Mouse (Mus musculus) testis, adult 2 months (tissue): ENCODE results near the gene Rcn1. TPM values are rescaled to one million over a fixed set of nuclear protein-coding genes. Genes with fewer than 3 reads are reported as not detected.

Source experiments
- H3K27ac ChIP-seq: fragments of 200-500 bp; 2 replicates; pipeline ENCODE4 v1.5.1; 2012; ENCODE audit warnings: low read depth, low read length; ENCODE audit not compliant: control insufficient read depth, insufficient read depth
- H3K27me3 ChIP-seq: fragments of 200-500 bp; 2 replicates; pipeline ENCODE4 v1.6.1; 2012; ENCODE audit warnings: mild to moderate bottlenecking, low read length, moderate library complexity; ENCODE audit not compliant: control insufficient read depth, insufficient read depth
- H3K36me3 ChIP-seq: fragments of 200-500 bp; 2 replicates; pipeline ENCODE4 v1.6.1; 2012; ENCODE audit warnings: mild to moderate bottlenecking, low read length; ENCODE audit not compliant: control insufficient read depth, insufficient read depth
- H3K4me1 ChIP-seq: fragments of 200-500 bp; 2 replicates; pipeline ENCODE4 v1.6.1; 2012; ENCODE audit warnings: low read length; ENCODE audit not compliant: control insufficient read depth, insufficient read depth
- H3K4me3 ChIP-seq: fragments of 200-500 bp; 2 replicates; pipeline ENCODE4 v1.5.1; 2012; ENCODE audit warnings: low read depth, mild to moderate bottlenecking, low read length, moderate library complexity, mixed read lengths; ENCODE audit not compliant: control insufficient read depth
- CTCF ChIP-seq: fragments of 200-500 bp; IDR thresholded peaks from 2 replicates; pipeline ENCODE4 v1.5.1; 2012; ENCODE audit warnings: low read depth, mild to moderate bottlenecking, inconsistent platforms, low read length, moderate library complexity; ENCODE audit not compliant: control insufficient read depth, insufficient read depth, insufficient replicate concordance
- POLR2A ChIP-seq: fragments of 200-500 bp; IDR thresholded peaks from 2 replicates; pipeline ENCODE4 v1.6.1; 2012; ENCODE audit warnings: low read depth, mild to moderate bottlenecking, inconsistent platforms, low read length, moderate library complexity; ENCODE audit not compliant: control insufficient read depth
- polyA plus RNA-seq: library from polyadenylated mRNA; depleted of rRNA; stranded (reverse); fragments of >200 nt; gene quantifications from 2 replicates; pipeline ENCODE4 v1.2.3, GENCODE M21; 2012

Gene Rcn1
- polyA plus RNA-seq, 1 experiment = 2.0 TPM

GRCm38 (mm10) chr2:105392514-105392913 lies 6.6 kb downstream of the Rcn1 start:
- TF ChIP-seq POLR2A (no peak), CTCF (no peak)
- H3K4me3 ChIP-seq = no peak overlapping the region
- no peaks in the 10 kb centered on the region for H3K4me1 ChIP-seq
- H3K27me3 ChIP-seq = no peaks in the 10 kb centered on the region
- no peak overlapping the region for H3K27ac ChIP-seq
- H3K36me3 ChIP-seq = no peaks in the 10 kb centered on the region

GRCm38 (mm10) chr2:105391414-105391784 lies 7.7 kb downstream of the Rcn1 start:
- no peak overlapping the region for H3K27ac ChIP-seq
- H3K4me3 ChIP-seq = no peak overlapping the region
- no peaks in the 10 kb centered on the region for H3K36me3 ChIP-seq
- no peak for TF ChIP-seq POLR2A
- no peak for TF ChIP-seq CTCF
- no peaks in the 10 kb centered on the region for H3K4me1 ChIP-seq
- H3K27me3 ChIP-seq = no peaks in the 10 kb centered on the region

DNA sequence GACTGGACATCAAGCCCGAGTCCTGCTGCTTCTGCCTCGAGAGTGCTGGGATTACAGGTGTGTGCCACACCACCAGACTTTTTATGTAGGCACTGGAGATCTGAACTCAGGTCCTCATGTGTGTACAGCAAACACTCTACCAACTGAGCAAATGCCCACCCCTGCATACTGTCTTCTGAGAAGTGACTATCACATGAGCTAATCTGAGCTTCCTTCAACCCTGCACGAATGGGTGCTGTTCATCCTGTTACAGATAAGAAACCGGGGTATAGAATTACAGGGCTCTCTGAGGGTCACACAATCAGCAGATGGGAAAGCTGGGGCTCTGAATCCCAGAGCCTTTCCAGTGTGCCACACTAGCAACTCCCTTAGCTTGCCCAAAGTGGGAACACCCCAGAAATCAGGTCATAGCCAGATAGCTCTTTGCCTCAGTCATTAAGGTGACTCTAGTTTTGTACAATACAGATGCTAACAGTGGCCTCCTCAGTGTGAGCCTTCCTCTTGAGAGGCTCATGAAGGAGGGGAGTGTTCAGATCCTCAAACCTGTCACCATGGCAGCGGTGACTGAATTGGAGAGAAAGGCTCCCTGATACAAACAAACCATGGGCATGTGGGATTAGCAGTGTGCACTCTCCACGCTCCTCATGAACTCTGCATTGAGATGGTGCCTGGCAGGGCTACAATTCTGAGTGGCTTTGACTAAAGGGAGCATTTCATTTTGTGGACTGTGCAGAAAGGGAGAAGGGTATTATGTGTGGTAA lies 8.3 kb downstream of the Rcn1 start:
- H3K27ac ChIP-seq = no peak overlapping the region
- no peaks in the 10 kb centered on the region for H3K4me1 ChIP-seq
- H3K4me3 ChIP-seq = no peak overlapping the region
- TF ChIP-seq CTCF = no peak
- TF ChIP-seq POLR2A = no peak
- no peaks in the 10 kb centered on the region for H3K27me3 ChIP-seq
- no peaks in the 10 kb centered on the region for H3K36me3 ChIP-seq

- no peaks in the 10 kb centered on the region for H3K36me3 ChIP-seq
- TF ChIP-seq CTCF = no peak
- no peak for TF ChIP-seq POLR2A
- H3K4me3 ChIP-seq = no peak overlapping the region
- no peaks in the 10 kb centered on the region for H3K4me1 ChIP-seq
- no peak overlapping the region for H3K27ac ChIP-seq
- H3K27me3 ChIP-seq = no peaks in the 10 kb centered on the region
Observed at GRCm38 (mm10) chr2:105389007-105389890, 9.9 kb downstream of the Rcn1 start.

DNA sequence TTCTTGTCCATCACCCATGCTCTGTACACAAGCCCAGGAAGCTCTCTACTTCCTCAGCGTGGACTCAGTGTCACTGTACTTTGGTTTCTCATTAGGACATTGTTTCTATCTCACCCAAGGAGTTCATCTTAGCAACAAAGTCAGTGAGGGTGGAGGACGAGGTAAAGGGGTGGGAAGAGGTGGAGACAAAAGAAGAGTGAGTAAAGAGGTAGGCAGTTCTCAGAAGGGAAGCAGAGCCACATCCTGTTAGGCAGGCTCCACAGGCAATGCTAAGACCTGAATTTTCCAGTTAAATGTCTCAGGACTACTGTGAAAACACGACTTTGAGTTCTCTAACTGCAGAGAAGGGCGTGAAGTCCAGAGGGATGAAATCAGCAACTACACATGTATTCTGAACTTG lies 12.7 kb downstream of the Rcn1 start:
- H3K36me3 ChIP-seq = no peaks in the 10 kb centered on the region
- H3K27me3 ChIP-seq = no peaks in the 10 kb centered on the region
- no peak for TF ChIP-seq CTCF
- no peak overlapping the region for H3K4me3 ChIP-seq
- H3K27ac ChIP-seq = no peak overlapping the region
- H3K4me1 ChIP-seq = no peaks in the 10 kb centered on the region

DNA sequence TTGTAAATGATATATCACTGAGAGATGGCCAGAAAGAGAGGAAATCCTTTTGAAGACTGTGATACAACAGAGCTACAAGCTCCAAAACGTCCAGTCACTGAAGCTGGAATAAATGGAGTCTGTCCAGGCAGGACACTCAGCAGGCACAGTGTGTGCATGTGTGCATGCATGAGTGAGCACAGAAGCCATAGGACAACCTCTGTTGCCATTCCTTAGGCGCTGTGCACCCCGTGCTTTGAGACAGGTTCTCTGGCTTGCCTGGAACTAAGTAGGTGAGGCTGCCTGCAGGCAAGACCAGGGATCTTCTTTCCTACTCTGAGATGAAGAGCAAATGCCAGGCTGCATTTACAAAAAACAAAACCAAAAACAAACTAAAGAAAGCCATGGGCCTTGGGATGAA lies 14.1 kb downstream of the Rcn1 start:
- no peaks in the 10 kb centered on the region for H3K4me1 ChIP-seq
- no peak overlapping the region for H3K27ac ChIP-seq
- H3K4me3 ChIP-seq = no peak overlapping the region
- no peak for TF ChIP-seq CTCF
- TF ChIP-seq POLR2A = no peak
- no peaks in the 10 kb centered on the region for H3K36me3 ChIP-seq
- H3K27me3 ChIP-seq = no peaks in the 10 kb centered on the region

GRCm38 (mm10) chr2:105383063-105383462 lies 16.1 kb downstream of the Rcn1 start:
- no peaks in the 10 kb centered on the region for H3K36me3 ChIP-seq
- H3K4me3 ChIP-seq = no peak overlapping the region
- no peaks in the 10 kb centered on the region for H3K27me3 ChIP-seq
- TF ChIP-seq CTCF (no peak), POLR2A (no peak)
- no peak overlapping the region for H3K27ac ChIP-seq
- no peaks in the 10 kb centered on the region for H3K4me1 ChIP-seq
